Mouse (Mus musculus): Measurements from ENCODE around the gene Olfr231.

DNA sequence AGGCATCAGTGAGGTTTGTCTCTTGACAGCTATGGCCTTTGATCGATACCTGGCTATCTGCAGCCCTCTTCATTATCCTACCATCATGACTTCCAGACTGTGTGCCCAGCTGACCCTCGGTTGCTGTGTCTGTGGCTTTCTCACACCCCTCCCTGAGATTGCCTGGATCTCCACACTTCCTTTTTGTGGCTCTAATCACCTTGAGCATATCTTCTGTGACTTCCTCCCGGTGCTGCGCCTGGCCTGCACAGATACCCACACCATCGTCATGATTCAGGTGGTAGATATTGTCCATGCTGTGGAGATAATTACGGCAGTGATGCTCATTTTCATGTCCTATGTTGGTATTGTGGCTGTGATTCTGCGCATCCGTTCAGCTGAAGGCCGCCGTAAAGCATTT is 38.1 kb upstream of the Olfr231 start:
- TF ChIP-seq GATA1 (IDR thresholded peaks at IDR 0.05; ENCODE audit: borderline replicate concordance, low read length) (no peak), FLI1 (IDR thresholded peaks at IDR 0.05; ENCODE audit: low read length) (no peak)
